Mouse (Mus musculus) midbrain, postnatal 0 days (tissue): ENCODE data around the gene Ceacam9. TPM values are rescaled to one million over a fixed set of nuclear protein-coding genes. Genes with fewer than 3 reads are reported as not detected.
"Not testable (repeated sequence)": the region's sequence is repeated elsewhere in the genome, so short reads cannot be mapped to it uniquely, and the experiment has no call there.

Experiments
- ATAC-seq: fragments of 200-750 bp; cut with Nextera tagmentation; 2 replicates; pipeline ENCODE4 v1.8.0; 2017; ENCODE audit warnings: moderate number of reproducible peaks, mild to moderate bottlenecking, moderate TSS enrichment, moderate library complexity; ENCODE audit not compliant: low FRiP score
- DNase-seq: peaks from one replicate; pipeline ENCODE4 v3.0.0-alpha.2; 2015; ENCODE audit warnings: low spot score
- H3K27ac ChIP-seq: fragments of 300-500 bp; sonication (generic); 2 replicates; pipeline ENCODE4 v1.5.1; 2014; ENCODE audit warnings: low read depth, mild to moderate bottlenecking, low read length, mixed read lengths
- H3K27me3 ChIP-seq: fragments of 300-500 bp; sonication (generic); 2 replicates; pipeline ENCODE4 v1.6.1; 2014; ENCODE audit warnings: low read length, control low read depth, mixed read lengths; ENCODE audit not compliant: insufficient read depth
- H3K36me3 ChIP-seq: fragments of 300-500 bp; sonication (generic); 2 replicates; pipeline ENCODE4 v1.6.1; 2014; ENCODE audit warnings: low read length, control low read depth, mixed read lengths; ENCODE audit not compliant: insufficient read depth
- H3K4me1 ChIP-seq: fragments of 300-500 bp; sonication (generic); 2 replicates; pipeline ENCODE4 v1.6.1; 2014; ENCODE audit warnings: mild to moderate bottlenecking, control low read depth, antibody characterized with exemption, low read length, mixed read lengths; ENCODE audit not compliant: insufficient read depth
- H3K4me2 ChIP-seq: fragments of 300-500 bp; sonication (generic); 2 replicates; pipeline ENCODE4 v1.6.1; 2014; ENCODE audit warnings: low read depth, mild to moderate bottlenecking, low read length, mixed read lengths; ENCODE audit not compliant: poor library complexity, severe bottlenecking
- H3K4me3 ChIP-seq: fragments of 300-500 bp; sonication (generic); 2 replicates; pipeline ENCODE4 v1.5.1; 2014; ENCODE audit warnings: low read depth, mild to moderate bottlenecking, low read length, moderate library complexity
- H3K9ac ChIP-seq: fragments of 300-500 bp; sonication (generic); replicated peaks from 2 replicates; pipeline ENCODE4 v1.6.1; 2014; ENCODE audit warnings: mild to moderate bottlenecking, low read length, moderate library complexity, mixed read lengths; ENCODE audit not compliant: poor library complexity, severe bottlenecking
- H3K9me3 ChIP-seq: fragments of 300-500 bp; sonication (generic); 2 replicates; pipeline ENCODE4 v1.6.1; 2016; ENCODE audit warnings: low read length, control low read depth
- CTCF ChIP-seq: IDR thresholded peaks from 2 replicates; pipeline ENCODE4 v1.5.1; 2016; ENCODE audit warnings: antibody characterized with exemption, mild to moderate bottlenecking
- WGBS: fragments of 180-500 bp; shearing (Covaris S2); extraction: QIAGEN DNeasy Blood & Tissue Kit; methylation state at CpG from one replicate; pipeline ENCODE4 v1.1.7; 2014; 5-methylcytosine and 5-hydroxymethylcytosine counted together
- polyA plus RNA-seq: library from polyadenylated mRNA; unstranded; fragments of >200 nt; fragmentation: Nextera tagmentation; extraction: Ambion mirVana; gene quantifications from 2 replicates; pipeline ENCODE4 v1.2.1, GENCODE M21; 2015
- total RNA-seq: library from RNA; depleted of rRNA; stranded (reverse); fragments of >200 nt; gene quantifications from 2 replicates; pipeline ENCODE4 v1.2.3, GENCODE M21; 2014

Gene Ceacam9
- total and polyA plus RNA-seq, 2 experiments from 2014 or later: 0.21 TPM; not detected in 1

- WGBS: 77% methylated on average over 13 of the region's 13 CpGs
- Histone ChIP-seq H3K27ac (no peak overlapping the region), H3K9me3 (no peaks in the 10 kb centered on the region), H3K36me3 (no peaks in the 10 kb centered on the region), H3K27me3 (no peaks in the 10 kb centered on the region), H3K4me2 (no peak overlapping the region), H3K4me1 (no peaks in the 10 kb centered on the region), H3K9ac (no peak overlapping the region), H3K4me3 (no peak overlapping the region)
- DNase-seq (no peak), ATAC-seq (no peak)
- peak; percentile 35; the same call in 1 of the 2 replicates for TF ChIP-seq CTCF
Measured at GRCm38 (mm10) chr7:16712633-16713415, 8.9 kb upstream of the Ceacam9 start.

GRCm38 (mm10) chr7:16716456-16717152 is 5.1 kb upstream of the Ceacam9 start:
- not testable (repeated sequence) for ATAC-seq, H3K27ac ChIP-seq, H3K4me3 ChIP-seq, H3K36me3 ChIP-seq, H3K4me1 ChIP-seq, H3K9me3 ChIP-seq, H3K9ac ChIP-seq, H3K27me3 ChIP-seq, H3K4me2 ChIP-seq, DNase-seq
- 38% methylated on average over 8 of the region's 8 CpGs for WGBS

GRCm38 (mm10) chr7:16722490-16722889 is 761 bp downstream of the Ceacam9 start:
- H3K9ac ChIP-seq, DNase-seq, H3K9me3 ChIP-seq, H3K36me3 ChIP-seq, H3K4me3 ChIP-seq, H3K27ac ChIP-seq, H3K4me1 ChIP-seq, H3K4me2 ChIP-seq, H3K27me3 ChIP-seq, ATAC-seq: not testable (repeated sequence)
- WGBS: 77% methylated on average over 3 of the region's 3 CpGs

GRCm38 (mm10) chr7:16728596-16729348 is 7.0 kb downstream of the Ceacam9 start:
- peak; percentile 51; the same call in 1 of the 2 replicates for ATAC-seq
- no peaks in the 10 kb centered on the region for H3K36me3 ChIP-seq
- 26% methylated on average over 14 of the region's 14 CpGs for WGBS
- H3K27me3 ChIP-seq: no peaks in the 10 kb centered on the region
- H3K4me3 ChIP-seq: peak overlapping the region; percentile 14
- H3K9me3 ChIP-seq: no peaks in the 10 kb centered on the region
- peak overlapping the region; percentile 23 for H3K4me2 ChIP-seq
- peak overlapping the region; percentile 55 for H3K27ac ChIP-seq
- DNase-seq: peak; percentile 92
- TF ChIP-seq CTCF: peak; percentile 88
- H3K9ac ChIP-seq: peak overlapping the region; percentile 2; the same call in 1 of the 2 replicates
- no peaks in the 10 kb centered on the region for H3K4me1 ChIP-seq

GRCm38 (mm10) chr7:16729563-16729962 is 7.8 kb downstream of the Ceacam9 start:
- not testable (repeated sequence) for H3K9me3 ChIP-seq, H3K4me1 ChIP-seq, ATAC-seq, H3K4me2 ChIP-seq, H3K36me3 ChIP-seq, H3K27me3 ChIP-seq, H3K9ac ChIP-seq
- H3K4me3 ChIP-seq: 0 out of 2 replicates have a peak overlapping the region, but pooled peaks have one; percentile 14
- peak; percentile 34 for DNase-seq
- WGBS: 8% methylated on average over 7 of the region's 7 CpGs
- H3K27ac ChIP-seq: peak overlapping the region; percentile 13; the same call in 1 of the 2 replicates
